Mouse (Mus musculus) left cerebral cortex, postnatal 25 days (tissue): ENCODE measurements around the gene Mrps14. TPM values are rescaled to one million over a fixed set of nuclear protein-coding genes. Genes with fewer than 3 reads are reported as not detected.

Source experiments
- DNase-seq, 2 experiments: peaks; one replicate each; pipeline ENCODE4 v3.0.0; 2022; ENCODE audit warnings: low spot score in 2 of 2, mixed read lengths in 1 of 2
- intact Hi-C: fragments of 180-260 bp; cut with DNase I; formaldehyde crosslinking; loops from one replicate; pipeline ENCODE4 v1.15.1; 2025
- total RNA-seq, 2 experiments: library from RNA; stranded (reverse); gene quantifications; 2 replicates each; pipeline ENCODE4 v1.2.3; 2021

The Mrps14 gene
- 10 to 100 TPM; 64.3 to 76.7 TPM for total RNA-seq

DNA sequence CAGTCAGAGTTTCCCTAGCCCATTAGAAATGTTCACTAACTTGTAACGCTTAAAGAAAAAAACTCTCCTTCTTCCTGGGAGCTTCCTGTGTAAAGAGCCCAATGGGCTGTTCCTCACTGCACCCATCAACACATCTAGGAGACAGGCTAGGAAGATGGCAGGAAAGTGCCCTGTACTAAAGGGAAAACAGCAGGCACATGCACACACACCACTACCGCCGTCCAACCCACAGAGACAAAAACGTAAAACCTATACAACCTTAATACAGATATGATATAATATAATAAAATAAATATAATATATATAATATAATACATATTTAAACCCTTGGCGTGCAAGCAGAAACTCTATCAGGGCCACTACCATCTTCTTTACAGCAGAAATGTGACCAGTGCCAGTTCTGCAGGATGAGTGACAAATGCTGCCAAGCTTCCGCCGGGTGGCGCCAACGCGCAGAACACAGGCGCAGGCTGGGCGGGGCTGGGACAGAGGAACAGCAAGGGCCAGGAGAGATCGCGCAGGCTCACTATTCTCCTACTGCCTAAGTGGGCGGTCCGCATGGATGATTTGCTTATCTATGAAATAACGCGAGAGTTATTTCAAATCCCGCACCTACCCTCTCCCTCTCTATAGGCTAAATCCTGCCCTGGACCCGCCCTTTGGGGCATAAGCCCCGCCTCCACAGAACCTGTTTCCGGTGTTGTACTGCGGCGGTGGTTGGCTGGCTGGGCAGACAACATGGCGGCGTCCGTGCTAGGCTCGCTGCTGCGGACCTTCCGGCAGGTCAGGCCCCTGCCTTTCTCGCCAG, at the start of gene Mrps14:
Gene Mrps14 (plus strand): TSS at position 687 of the 808 bp plus-strand sequence.
- intact Hi-C loops: loop anchor here (1.0 kb wide), 1 partner anchor 18 kb away; the partner anchor contains the start of gene Cacybp

DNA sequence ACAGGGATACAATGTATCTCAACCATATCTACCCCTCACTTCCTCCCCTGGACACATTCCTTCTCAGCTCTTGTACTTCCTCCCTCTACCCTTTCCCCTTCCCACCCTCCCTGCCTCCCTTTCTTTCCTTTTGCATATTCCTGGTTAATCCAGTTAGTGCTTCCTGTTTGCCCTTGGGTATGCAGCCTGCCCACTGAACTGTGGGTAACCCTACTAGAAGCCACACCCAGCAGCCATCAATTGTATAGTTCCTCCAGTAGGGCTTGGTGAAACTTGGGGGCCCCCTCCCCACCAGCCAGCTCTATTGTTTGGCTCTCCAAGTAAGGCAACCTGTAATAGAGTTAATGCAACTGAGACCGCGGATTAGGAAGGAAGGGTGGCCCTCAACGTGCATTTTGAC, 49.4 kb upstream of the Mrps14 start:
- intact Hi-C loops: no loop called here
- DNase-seq: no peak

More for the DNA sequence above, at the start of gene Mrps14:
- peak; percentile 97 to 100 for DNase-seq

DNA sequence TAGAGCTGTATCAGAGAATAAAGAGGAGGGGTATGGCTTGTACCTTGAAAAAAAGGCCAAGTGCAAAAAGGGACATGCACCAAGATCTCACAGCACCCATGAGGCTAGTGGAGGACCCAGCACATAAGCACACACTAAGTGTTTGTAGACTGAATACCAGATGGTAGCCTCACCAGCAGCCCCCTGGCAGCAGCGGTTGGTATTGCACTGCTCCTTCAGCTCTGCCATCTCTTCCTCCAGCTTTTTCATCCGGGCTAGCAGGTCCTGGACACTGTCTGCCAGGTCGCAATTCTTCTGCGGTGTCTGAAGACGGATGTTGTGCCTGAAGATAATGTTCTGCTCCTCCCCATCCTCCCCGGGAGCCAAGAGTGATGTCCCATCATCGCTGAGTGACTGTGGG, 47.7 kb upstream of the Mrps14 start:
- intact Hi-C loops: no loop called here
- no peak for DNase-seq

DNA sequence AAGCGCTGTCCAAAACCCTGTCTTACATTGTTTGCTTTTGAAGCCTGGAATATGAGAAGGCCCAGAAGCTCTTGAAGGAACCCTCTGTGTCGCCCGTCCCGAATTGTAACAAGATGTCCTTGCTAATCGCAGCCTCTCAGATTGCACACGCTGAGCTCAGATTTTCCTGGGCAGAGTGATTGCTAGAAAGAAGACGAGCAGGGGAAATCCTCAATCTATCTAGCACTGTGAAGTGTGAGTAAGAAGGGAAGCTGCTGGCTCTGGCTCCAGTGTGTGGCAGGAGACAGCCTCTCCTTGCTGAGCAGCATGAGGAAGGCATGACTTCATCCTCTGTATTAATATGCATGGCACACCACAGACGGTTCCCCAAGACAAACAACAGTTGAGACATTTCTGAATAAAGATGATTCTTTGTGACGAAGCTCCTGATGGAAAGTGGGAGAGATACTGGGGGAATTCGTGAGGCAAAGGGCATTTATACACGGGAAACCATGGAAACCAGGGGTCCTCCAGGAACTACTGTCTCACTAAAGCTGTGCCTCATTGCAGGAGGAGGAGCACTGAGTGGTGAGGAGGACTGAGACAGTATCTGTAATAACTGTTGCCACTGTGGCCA, 45.6 kb upstream of the Mrps14 start:
- peak; percentile 37 to 67 for DNase-seq
- intact Hi-C loops: no loop called here

DNA sequence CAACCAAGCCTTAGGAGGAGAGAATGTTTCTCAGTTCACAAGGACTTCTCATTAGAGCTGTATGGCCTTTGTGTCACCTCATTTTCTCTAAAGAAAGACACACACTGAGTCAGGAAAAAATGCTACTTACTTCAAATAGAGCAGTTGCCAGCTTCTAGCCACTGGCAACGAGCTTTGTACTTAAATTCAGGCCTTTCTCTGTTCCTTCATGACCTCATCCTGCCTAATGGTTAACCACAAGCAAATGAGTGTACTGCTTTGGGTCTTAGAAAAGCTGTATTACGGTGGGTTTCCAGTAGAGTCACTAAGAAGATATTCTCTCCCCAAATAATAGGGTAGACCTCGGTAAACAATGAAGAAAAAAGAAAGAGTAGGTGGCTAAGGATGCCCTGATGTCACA, 44.3 kb upstream of the Mrps14 start:
- intact Hi-C loops: no loop called here
- DNase-seq: no peak

DNA sequence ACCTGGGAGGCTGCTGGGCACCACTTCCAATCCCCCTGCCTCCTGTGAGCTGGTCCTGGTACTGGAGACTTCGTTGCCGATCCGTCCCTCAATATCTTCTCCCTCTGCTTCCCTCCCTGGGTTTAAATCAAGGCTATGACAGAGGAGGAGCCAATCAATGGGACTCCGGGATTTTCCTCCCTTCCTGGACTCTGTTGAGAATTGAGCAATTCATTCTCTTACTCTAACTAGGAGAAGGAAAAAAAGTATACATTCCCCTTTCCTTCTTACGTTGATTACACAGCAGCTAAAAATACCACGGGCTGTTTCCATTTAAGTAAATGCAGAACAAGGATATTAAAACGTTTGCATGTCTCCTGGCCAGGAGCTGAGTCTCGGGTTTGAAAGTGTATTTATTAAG, 41.5 kb upstream of the Mrps14 start, which contains the start of gene Tnn:
Gene Tnn (minus strand): TSS at position 101 of the 400 bp plus-strand sequence.
- DNase-seq: no peak
- intact Hi-C loops: no loop called here

DNA sequence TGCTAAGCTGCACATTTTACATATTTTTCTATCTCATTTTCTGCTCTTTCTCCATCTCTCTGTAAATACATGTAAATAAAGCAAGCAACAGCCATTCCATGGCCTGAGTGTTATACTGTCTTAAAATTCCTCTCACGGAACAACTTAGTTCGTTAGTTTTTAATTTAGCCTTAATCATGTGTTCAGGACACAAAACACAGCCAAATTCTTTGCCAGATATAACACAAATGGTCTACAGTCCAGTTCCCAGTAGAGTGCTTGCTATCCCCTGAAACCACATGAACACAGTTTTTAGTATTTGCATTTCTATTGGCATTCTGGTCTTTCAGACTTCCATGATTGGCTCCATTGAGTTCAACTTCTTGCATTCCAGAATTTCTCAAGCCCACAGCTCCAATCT, 36.8 kb upstream of the Mrps14 start:
- DNase-seq: no peak
- intact Hi-C loops: no loop called here

DNA sequence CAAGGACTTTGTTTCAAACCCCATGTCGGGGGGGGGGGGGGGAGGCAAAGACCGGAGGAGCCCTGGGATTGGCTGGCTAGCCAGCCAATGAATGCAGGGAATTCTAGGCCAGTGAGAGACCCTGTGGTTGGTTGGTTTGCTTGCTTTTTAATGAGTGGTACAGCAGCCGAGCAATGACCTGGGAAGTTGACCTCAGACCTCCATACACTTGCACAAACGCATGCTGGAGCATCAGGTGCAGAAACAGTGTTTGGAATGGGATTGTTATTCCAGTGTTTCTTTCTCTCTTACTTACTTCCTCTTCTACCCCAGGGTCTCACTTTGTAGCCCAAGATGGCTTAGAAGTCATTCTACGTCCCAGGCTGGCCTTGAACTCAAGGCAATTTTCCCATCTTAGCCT, 28.4 kb upstream of the Mrps14 start:
- DNase-seq: no peak
- intact Hi-C loops: no loop called here

DNA sequence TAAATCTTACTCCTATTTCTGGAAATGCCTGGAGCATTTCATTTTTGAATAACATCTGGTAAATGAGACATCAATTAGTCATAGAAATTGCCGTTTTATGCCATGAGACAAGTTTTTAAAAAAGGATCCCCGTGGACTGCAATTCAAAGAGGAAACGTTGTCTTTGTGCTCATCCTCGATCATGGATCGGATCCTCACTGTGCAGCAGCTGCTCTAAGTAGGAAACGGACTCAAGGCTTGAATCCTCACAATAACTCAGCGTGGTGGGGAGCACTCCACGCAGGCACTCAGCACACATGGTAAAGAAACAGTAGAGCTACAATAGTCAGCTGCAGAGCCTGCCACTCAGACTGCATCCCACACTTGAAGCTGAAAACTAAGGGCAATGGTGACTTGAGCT, 18.1 kb upstream of the Mrps14 start:
- peak in 1 of 2 experiments; percentile 12 for DNase-seq
- intact Hi-C loops: loop anchor here (10.0 kb wide), 1 partner anchor 252 kb away; no protein-coding TSS in a partner anchor

DNA sequence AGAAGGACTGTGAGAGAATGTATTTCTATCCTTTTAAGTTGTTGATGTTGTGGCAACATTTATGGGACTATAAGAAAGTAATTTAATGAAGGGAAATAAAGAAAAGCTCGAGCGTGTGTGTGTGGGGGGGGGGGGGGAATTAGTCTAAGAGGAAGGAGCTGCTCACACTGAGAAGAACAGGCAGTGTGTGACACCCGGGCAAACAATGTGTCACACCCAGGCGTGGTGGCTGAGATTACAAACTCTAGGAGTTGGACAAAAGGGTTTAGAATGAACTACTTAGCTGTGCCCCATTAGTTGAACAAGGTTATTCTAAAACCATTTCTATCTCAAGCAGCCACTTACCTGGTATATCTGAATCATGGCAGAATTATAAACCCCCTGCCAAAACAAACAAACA, 13.8 kb upstream of the Mrps14 start:
- intact Hi-C loops: loop anchor here (5.0 to 10.0 kb wide), 4 partner anchors 84 to 1466 kb away; partner anchors contain the start of gene Tnr

DNA sequence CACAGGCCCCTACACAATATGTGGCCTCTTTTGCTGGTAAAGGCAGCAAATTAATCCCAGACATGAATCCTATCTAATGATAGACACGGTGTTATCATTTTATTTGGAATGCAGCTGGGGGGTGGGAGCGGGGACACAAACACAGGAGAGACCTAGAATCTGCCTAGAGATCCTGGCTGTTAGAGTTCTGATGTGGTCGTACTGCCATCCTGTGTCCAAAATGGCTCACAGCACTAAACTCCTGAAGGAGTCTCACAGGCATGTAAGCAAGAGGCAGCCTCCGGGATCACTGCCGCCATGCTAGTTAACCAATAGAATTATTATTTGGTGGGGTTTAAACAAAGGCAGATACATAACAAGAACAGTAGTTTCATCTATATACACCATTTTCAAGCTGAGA, 10.5 kb upstream of the Mrps14 start:
- intact Hi-C loops: loop anchor here (5.0 to 10.0 kb wide), 4 partner anchors 87 to 1470 kb away; partner anchors contain the start of gene Tnr
- DNase-seq: peak; percentile 56 to 76

More for the DNA sequence above, 13.8 kb upstream of the Mrps14 start:
- no peak for DNase-seq

DNA sequence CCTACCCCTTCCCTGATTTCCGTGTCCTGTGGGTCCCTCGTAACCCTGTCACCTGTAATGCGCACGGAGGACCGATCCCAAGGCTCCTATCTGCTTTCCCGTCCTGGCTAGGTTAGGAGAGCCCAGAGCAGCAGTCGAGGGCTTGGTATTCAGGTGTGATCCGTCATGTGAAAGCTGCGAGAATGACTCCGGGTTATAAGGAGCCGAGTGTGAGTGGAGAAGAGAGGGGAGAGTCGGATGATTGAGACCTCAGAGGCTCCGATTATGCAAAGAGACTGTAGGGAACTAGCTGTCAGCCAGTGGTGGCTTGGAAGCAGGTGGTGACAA, 285 bp downstream of the Mrps14 start:
- DNase-seq: no peak
- intact Hi-C loops: loop anchor here (1.0 kb wide), 1 partner anchor 17 kb away; the partner anchor contains the start of gene Cacybp

DNA sequence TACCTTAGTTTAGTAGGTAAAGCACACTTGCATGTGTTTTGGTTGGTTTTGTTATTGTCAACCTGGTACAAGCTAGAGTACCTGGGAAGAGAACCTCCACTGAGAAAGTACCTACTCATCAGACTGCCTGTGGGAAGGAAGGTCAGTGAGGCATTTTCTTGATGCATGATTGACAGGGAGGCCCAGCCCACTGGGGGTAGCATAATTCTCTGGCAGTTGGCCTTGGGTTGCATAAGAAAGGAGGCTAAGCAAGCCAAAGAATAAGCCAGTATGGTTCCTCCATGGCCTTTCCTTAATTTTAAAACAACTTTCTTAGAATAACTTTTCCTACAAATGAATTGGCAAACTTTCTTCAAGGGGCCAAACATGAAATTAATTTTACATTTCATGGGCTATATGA, 10.5 kb downstream of the Mrps14 start:
- DNase-seq: no peak
- intact Hi-C loops: no loop called here

DNA sequence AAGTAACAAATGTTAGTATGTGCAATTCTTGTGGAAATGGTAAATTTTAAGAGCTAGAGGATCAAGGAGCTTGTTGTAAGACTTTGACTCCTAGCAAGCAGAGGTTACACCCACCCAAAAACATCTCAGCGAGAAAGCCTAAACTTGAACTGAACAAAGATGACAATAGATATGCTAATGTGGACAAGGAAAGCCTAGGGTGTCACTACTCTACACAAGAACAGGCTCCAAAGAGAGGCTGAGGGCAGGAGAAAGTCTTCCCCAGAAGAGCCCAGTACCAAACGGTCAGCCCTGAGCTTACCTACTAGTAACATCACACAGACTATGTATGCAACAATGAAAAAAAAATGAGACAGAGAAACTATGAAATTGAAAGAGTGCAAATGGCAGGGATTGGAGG, 14.8 kb downstream of the Mrps14 start:
- intact Hi-C loops: loop anchor here (5.0 kb wide), 2 partner anchors 142 to 167 kb away; no protein-coding TSS in a partner anchor
- no peak for DNase-seq

DNA sequence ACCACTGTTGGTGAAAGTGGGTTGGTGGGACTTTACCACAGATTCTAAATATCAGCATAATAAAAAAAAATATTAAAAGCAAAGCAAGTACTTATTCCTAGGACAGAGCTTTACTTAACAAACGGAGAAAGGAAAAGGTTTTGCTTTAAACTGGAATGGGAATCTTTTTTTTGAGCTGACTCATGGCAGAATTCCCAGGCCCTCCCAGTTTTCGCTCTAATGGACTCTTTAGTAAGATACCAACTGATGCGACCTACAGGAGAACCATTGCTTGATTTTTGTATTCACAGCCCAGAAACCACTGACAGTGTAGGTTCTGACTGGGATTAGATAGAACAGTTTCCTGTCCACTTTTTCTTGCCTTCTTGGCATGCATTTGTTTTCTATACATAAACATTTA, 15.6 kb downstream of the Mrps14 start:
- intact Hi-C loops: loop anchor here (5.0 kb wide), 2 partner anchors 142 to 167 kb away; no protein-coding TSS in a partner anchor

DNA sequence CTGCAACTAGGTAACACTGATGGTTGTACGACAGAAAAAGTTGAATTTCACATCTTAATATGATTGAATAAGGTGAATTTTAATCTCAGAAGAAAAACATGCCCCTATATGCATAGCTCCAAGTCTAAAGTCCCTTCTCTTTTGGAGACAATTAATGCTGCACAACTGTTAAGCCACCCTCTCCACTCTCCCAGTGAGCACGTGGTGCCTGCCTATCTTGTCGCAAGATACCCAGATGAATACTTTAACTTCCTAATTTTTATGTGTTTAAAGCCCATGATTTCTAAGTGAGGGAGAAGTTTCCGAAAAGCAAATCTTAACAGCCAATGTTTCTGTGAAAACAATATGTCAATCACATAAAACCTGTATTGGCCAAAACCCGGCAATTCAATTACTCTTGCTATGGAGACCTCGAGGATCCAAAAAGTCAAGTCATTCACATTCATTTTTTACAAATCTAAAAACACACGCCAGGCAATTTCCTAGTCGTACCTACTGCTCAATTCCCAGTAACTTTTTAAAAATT, 16.6 kb downstream of the Mrps14 start:
- intact Hi-C loops: loop anchor here (1.0 to 5.0 kb wide), 3 partner anchors 16 to 166 kb away; partner anchors contain the start of gene Mrps14
- DNase-seq: no peak

More for the DNA sequence above, 15.6 kb downstream of the Mrps14 start:
- DNase-seq: no peak

DNA sequence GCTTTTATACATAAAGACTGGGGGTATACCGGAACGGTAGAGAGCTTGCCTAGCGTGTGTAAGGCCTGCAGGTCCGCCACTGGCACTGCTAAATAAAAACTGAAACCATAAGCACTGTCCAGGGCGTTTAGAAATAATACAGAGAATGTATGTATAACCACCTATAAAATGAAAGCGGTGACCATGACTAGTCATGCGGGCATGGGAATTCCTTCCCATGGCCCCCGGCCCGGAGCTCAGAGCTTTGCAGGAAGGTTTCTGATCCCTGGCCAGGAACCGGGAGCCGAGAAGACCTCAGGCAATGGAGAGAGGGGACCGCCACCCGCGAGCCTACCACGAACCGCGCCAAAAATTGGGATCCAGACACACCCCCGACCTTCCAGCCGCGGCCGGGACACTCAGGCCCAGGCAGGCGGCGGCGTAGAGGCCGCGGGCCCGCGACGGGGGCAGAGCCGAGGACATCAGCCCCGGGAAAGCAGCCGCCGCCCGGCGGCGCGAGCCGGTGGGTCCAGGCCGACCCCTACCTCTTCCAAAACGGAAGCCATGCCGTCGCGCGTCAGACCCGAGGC, 17.2 kb downstream of the Mrps14 start:
- DNase-seq: peak in 1 of 2 experiments; percentile 44
- intact Hi-C loops: loop anchor here (1.0 to 5.0 kb wide), 3 partner anchors 17 to 165 kb away; partner anchors contain the start of gene Mrps14

DNA sequence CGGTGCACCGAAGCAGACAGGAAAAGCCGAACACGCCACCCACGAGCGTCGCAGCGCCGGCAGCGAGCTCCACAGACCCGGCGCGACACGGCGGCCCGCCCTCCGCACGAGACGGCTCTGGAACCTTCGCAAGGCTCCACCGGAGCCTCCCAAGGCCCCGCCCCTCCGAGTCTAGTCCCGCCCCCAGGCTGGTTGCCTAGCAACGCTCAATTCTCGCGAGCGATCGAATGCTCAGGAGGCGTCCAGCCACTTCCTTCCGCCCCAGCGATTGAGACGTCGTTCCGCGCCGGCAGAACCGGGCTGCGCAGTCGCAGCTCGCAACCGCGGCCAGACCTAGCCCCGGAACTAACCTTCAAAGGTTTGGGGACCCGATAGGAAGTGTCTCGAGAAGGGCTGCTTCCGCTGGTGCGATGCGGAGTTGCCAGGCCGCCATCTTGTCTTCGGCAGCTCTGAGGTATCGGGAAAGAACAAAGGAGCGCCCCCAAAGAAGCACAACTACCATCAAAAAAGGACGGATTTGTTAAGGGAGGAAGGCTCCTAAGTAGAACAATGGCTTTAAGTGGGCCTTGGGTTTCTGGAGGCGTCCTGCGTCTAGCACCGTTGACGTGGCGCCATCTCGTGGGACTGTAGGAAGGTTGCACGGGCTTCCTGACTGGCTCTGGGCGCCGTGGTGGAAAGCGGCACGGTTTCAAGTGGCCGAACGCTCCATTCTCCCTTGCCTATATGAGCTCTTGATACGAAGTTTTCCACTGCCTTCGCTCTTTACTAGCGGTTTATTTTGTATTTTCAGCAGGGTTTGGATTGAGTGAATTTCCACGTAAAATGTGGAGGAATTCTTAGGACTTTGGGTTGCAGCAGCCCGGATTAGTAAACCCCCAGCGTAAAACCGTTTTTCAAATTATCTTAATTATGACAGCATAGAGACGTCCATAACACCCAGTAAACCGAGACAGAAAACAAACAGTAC, 18.0 kb downstream of the Mrps14 start, which contains the start of gene Cacybp:
Gene Cacybp (minus strand): TSS at position 173 of the 967 bp plus-strand sequence.
- intact Hi-C loops: loop anchor here (1.0 to 5.0 kb wide), 3 partner anchors 18 to 164 kb away; partner anchors contain the start of gene Mrps14
- DNase-seq: peak; percentile 99 to 100
